Mouse (Mus musculus) embryonic stem cell, embryonic (primary cell): ENCODE results near the gene Rnf222.

Experiments used
- CTCF ChIA-PET, 4 experiments: fragments of 300-600 bp in 2 of 4; fragments of 350-600 bp in 2 of 4; sonication (Branson Sonifier 250); formaldehyde crosslinking; loops; one replicate each; lab custom pipeline; 2022; ENCODE audit warnings: inconsistent platforms in 2 of 4; lab: Charles Lee
- POLR2A ChIA-PET, 4 experiments: fragments of 300-600 bp in 2 of 4; fragments of 350-600 bp in 2 of 4; sonication (Branson Sonifier 250); formaldehyde crosslinking; loops; one replicate each; lab custom pipeline; 2022; ENCODE audit warnings: antibody characterized with exemption in 4 of 4, inconsistent platforms in 1 of 4; lab: Charles Lee

Gene Rnf222

DNA sequence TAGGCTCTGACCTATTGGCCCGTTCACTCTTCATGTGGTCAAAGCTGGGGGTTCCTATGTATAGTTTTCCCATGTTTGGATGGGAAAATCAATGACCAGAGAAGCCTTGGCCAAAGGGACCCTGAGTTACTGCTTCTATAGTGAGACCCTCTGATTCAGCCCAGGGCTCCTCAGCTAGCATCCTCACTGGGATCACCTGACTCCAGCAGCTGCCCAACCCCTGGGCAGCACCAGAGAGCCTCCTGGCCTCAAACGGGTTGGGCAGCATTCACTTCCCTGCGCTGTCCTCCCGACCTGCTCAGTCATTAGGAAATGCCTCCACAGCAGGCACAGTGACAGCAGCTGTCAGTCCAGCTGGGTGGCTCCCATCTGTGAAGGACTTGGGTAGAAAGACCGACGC lies at the start of gene Rnf222:
Gene Rnf222 (plus strand): TSS at position 301 of the 400 bp plus-strand sequence.
- POLR2A ChIA-PET: interaction anchor here in 2 of 4 experiments (0.6 to 8.4 kb wide), 7 partner anchors 9 to 185 kb away, joined by 3 to 75 read pairs (median 4); partner anchors contain the start of gene Ndel1 (in 1 of the 2)

GRCm38 (mm10) chr11:68839606-68840005 lies 48.7 kb upstream of the Rnf222 start:
- ChIA-PET CTCF (interaction anchor here in 3 of 4 experiments (0.5 to 1.0 kb wide), 5 partner anchors 12 to 182 kb away, joined by 3 to 6 read pairs (median 3); no protein-coding TSS in a partner anchor), POLR2A (interaction anchor here in 3 of 4 experiments (0.6 to 4.8 kb wide), 11 partner anchors 9 to 664 kb away, joined by 3 to 36 read pairs (median 3); partner anchors contain the start of gene Myh10 (in 1 of the 3))

More for the DNA sequence above, at the start of gene Rnf222:
- CTCF ChIA-PET: interaction anchor here in 3 of 4 experiments (0.5 to 1.6 kb wide), 4 partner anchors 13 to 530 kb away, joined by 4 to 6 read pairs (median 4); no protein-coding TSS in a partner anchor

DNA sequence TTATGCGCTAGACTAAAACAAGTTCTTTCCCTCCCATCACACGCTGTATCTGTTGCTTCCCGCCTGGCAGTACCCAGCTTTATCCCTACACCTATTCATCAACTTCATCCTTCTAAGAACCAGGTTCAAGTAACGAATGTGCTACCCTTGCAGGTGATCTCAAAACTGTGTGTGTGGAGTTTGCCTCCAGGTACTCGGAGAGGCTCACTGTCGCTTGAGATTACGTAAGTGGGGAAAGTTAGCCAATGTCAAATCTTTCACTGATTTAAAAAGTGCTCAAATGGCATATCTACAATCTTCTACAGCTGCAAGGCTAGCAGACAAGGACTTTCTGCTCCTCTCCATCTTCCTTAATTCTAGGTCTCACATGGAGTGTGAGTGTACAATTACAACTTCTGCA lies 37.5 kb upstream of the Rnf222 start:
- ChIA-PET CTCF (interaction anchor here in 1 of 4 experiments (0.9 kb wide), 1 partner anchor 24 kb away, joined by 3 read pairs; no protein-coding TSS in a partner anchor), POLR2A (interaction anchor here in 2 of 4 experiments (0.6 to 5.7 kb wide), 23 partner anchors 8 to 213 kb away, joined by 3 to 52 read pairs (median 6); partner anchors contain the start of genes Ndel1 (in 2 of the 2) and Myh10 (in 1 of the 2))

DNA sequence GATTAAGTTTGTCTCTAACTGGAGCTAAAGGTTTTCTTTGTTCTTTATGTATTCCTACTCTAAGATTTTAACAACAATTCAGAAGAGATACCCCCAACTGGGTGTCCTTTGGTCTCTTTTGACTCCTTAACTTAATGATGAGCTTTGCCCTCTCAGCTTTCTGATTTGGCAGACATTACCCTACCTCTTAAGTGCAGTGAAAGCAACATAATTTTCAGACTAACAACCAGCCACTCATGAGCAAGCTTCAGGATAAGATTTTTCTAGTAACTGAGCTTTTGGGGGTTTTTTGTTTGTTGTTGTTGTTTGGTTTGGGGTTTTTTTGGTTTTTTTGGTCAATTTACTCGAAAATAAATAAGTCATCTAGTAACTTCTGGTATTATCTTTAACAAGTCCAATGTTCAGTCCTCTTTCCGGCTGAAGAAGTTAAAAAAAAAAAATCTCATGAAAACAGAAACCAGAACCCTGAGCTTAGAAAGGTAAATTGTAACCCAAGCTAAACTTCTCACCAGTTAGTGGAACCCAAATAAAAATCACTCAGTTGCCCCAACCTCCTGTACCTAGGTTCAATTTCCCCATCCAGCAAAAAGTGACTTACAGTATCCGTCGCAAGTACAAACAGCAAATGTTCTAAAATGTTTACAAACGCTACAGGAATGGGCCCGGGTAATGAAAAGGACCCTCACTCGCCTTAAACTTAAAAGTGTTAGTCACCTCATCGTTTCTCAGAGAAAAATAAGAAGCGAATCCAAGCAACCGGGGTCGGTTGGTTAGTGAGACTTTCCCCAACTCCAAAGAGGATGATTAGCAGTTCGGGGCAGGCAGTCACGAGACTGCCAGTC lies 36.5 kb upstream of the Rnf222 start:
- ChIA-PET CTCF (interaction anchor here in 2 of 4 experiments (0.7 to 1.5 kb wide), 4 partner anchors 12 to 305 kb away, joined by 3 to 8 read pairs (median 4); partner anchors contain the start of gene Alox12b (in 1 of the 2)), POLR2A (interaction anchor here (0.5 to 5.7 kb wide), 54 partner anchors 8 to 419 kb away, joined by 3 to 52 read pairs (median 7); partner anchors contain the start of genes Ndel1 (in 3 of the 4) and Myh10 (in 1 of the 4))

- ChIA-PET POLR2A (interaction anchor here (0.5 to 5.7 kb wide), 84 partner anchors 8 to 566 kb away, joined by 3 to 52 read pairs (median 5); partner anchors contain the start of genes Ndel1 (in 4 of the 4), Myh10 (in 2 of the 4), Slc25a35 (in 2 of the 4) and Borcs6 (in 1 of the 4)), CTCF (interaction anchor here in 3 of 4 experiments (0.5 to 1.5 kb wide), 10 partner anchors 13 to 368 kb away, joined by 3 to 8 read pairs (median 5); no protein-coding TSS in a partner anchor)
These were observed 35.9 kb upstream of the Rnf222 start for GRCm38 (mm10) chr11:68852486-68852901.

- CTCF ChIA-PET: interaction anchor here in 3 of 4 experiments (0.5 to 1.5 kb wide), 10 partner anchors 22 to 368 kb away, joined by 3 to 8 read pairs (median 5); no protein-coding TSS in a partner anchor
- POLR2A ChIA-PET: interaction anchor here (0.6 to 5.7 kb wide), 89 partner anchors 8 to 566 kb away, joined by 3 to 52 read pairs (median 5); partner anchors contain the start of genes Ndel1 (in 4 of the 4), Myh10 (in 3 of the 4), Slc25a35 (in 2 of the 4) and Borcs6 (in 1 of the 4)
These were observed 35.4 kb upstream of the Rnf222 start for GRCm38 (mm10) chr11:68852932-68853409.

DNA sequence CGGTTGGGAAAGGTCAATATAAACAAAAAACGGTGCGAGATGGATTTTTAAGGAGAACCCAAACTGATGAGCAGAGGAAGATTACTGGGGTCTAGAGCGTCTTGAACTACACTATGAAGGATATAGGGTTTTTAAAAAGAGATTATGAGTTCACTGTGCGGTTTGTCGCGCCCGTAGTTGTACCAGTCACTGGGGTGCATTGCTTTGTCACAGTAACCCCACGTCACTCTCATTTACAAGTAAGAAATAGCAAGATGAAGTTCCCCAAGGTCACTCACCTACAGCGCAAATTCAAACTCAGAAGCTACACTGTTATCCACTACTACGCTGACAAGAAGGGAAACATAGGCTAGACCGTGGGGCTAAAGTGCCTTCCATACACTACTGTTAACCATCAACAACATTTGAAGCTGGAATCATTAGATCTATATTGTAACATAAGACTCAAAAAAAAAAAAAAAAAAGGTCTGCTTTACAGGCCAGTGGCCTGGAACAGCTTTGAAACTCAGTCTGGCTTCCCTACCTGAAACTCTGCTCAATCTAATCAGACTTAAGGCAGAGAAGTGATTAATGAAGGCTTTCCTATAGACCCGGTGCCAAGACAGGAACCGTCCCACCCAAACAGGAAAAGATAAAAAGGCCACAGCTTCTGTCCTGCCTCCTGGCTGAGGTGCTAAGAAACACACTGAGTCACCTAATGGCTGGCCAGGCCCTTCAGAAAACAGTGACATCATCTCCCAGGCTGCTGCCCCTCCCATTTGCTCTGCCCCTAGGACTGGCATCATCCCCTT lies 34.5 kb upstream of the Rnf222 start:
- ChIA-PET CTCF (interaction anchor here in 2 of 4 experiments (0.9 to 1.5 kb wide), 7 partner anchors 21 to 129 kb away, joined by 3 to 8 read pairs (median 5); no protein-coding TSS in a partner anchor), POLR2A (interaction anchor here (0.6 to 5.7 kb wide), 60 partner anchors 8 to 565 kb away, joined by 3 to 52 read pairs (median 6); partner anchors contain the start of genes Myh10 (in 3 of the 4), Ndel1 (in 3 of the 4), Slc25a35 (in 2 of the 4) and Borcs6 (in 1 of the 4))

DNA sequence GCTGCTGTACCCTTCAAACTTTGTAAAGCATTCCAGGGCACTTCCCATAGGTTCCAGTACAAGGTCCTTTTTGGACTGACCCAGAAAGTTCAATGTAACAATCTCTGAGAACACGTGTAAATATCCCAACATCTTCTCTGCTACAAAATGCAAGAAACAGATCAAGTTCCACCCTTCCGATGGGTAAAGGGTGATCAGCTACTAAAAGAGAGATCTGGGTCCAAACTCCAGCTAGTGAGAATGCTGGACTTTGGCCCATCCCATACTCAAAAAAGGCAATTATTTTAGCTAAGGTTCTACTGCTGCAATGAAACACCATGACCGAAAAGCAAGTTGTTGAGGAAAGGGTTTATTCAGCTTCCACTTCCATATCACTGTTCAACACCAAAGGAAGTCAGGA lies 33.7 kb upstream of the Rnf222 start:
- ChIA-PET CTCF (interaction anchor here in 1 of 4 experiments (0.6 kb wide), 1 partner anchor 126 kb away, joined by 3 read pairs; no protein-coding TSS in a partner anchor), POLR2A (interaction anchor here in 2 of 4 experiments (1.7 to 5.7 kb wide), 7 partner anchors 10 to 109 kb away, joined by 5 to 52 read pairs (median 18); partner anchors contain the start of gene Ndel1 (in 1 of the 2))

DNA sequence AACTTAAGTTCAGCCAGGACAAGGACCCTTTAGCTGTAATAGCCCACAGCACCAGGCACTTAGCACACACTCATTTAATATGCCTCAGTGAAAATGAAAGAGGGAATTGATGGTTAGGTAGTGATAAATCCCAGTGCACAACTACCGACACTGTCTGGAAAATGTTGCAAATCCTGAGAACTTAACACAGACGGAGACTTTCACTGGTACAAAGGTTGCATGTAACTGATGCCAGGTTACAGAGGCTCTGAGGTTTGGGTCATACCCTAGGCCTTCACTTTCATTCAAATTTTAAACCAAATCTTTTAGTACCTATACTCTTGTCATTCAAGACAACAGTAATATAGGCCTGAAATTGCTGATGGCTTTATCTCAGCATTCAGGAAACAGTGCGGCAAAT lies 31.0 kb upstream of the Rnf222 start:
- CTCF ChIA-PET: no interaction called here
- POLR2A ChIA-PET: interaction anchor here in 1 of 4 experiments (0.9 to 1.3 kb wide), 2 partner anchors 15 to 48 kb away, joined by 3 read pairs; no protein-coding TSS in a partner anchor

DNA sequence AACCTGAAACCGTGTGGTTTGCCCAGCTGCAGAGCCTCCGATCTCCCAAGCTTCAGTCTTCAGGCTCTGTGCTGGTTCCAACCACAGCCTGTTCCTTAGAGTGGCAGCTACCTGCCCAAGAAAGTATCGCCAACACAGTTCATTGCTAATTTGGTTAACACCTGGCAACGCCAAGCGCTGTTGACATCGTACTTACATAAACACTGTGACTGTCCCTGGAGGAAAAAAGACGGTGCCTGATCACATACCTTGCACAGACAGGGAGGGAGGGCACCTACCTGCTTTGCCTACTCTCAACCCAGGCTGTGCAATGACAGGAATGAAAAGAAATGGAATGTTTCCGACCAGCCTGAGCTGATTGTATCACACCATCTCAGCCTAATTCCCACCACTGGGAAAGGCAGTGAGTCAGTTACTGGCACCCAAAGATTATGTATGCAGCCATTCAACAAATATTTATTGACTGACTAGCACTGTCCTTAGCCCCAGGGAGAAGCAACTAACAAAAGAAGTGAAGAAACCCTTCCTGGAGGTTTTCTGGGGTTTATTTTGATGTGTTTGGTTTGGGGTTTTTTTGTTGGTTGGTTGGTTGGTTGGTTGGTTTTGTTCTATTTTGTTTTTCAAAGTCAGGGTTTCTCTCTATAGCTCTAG lies 28.3 kb upstream of the Rnf222 start:
- ChIA-PET POLR2A (interaction anchor here in 2 of 4 experiments (0.8 to 2.2 kb wide), 7 partner anchors 12 to 168 kb away, joined by 3 to 7 read pairs (median 5); partner anchors contain the start of genes Ndel1 (in 2 of the 2) and Myh10 (in 1 of the 2)), CTCF (interaction anchor here (0.6 to 1.8 kb wide), 6 partner anchors 15 to 300 kb away, joined by 3 to 12 read pairs (median 4); no protein-coding TSS in a partner anchor)

DNA sequence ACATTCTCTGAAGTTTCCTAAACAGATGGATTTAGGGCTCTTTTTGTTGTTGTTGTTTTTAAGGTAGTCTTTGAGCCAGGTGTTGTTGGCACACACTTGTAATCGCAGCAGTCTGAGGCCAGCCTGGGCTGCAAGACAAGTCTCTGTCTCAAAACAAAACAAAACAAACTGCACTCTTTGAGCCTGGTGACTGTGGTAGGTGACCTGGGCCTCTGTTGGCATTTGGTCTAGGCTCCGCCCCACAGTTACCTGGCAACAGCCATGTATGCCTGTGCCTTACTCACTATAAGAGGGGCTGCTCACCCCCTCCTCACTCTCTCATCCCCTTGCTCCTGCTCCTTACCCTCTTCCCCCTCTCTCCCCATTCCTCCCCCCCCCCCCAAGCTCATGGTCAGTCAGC lies 26.1 kb upstream of the Rnf222 start:
- POLR2A ChIA-PET: interaction anchor here in 1 of 4 experiments (2.8 kb wide), 1 partner anchor 10 kb away, joined by 10 read pairs; no protein-coding TSS in a partner anchor
- CTCF ChIA-PET: interaction anchor here in 1 of 4 experiments (0.6 kb wide), 1 partner anchor 277 kb away, joined by 3 read pairs; no protein-coding TSS in a partner anchor

DNA sequence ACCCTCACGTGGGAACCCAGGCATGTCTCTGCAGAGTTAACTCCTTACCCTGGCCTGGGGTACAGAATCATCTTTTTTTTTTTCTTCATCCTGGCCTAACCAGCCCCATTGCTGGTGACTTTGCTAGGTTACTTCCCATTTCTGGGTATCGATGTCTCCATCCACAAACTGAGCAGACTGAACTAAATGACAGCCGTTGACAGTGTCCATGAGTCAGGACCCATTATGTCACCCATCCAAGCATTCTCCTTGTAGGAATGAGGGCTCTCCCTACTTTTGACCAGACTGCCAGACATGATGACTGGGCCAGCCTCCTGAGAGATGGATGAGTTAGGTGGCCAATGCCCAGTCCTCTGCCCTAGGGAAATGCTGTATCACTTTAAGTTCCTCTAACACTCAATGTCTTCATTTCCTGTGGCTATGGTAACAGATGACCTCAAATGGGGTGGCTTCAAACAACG lies 24.7 kb upstream of the Rnf222 start:
- ChIA-PET POLR2A (interaction anchor here in 1 of 4 experiments (4.0 kb wide), 1 partner anchor 11 kb away, joined by 18 read pairs; no protein-coding TSS in a partner anchor), CTCF (no interaction called here)

DNA sequence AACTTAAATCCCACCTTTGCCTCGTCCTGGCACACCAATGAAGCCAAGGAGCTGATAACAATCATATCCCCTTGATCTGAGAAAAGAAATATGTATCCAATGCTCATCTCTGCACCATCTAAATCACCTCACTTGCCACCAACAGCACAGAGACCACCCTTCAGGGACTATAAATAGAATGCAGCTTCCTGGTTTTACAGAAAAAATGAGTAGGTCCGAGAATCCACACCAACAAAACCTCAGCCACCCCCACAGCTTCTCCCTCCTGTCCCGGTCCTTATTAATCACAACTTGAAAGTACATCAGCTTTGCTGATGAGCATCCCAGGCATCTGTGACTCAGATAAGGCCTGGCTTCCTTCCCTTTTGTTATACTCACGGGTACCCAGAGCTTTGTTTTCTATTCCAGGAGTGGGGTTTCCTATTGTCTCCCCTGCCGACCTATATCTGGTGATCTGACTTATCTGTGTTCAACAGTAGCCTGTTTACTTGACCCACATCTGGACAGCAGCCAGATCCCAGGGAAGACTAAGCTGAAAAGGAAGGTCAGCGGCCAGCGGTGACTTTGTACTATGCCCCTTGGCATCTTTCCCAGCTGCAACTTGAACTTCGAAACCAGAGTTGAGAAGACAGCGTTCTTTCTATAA lies 23.7 kb upstream of the Rnf222 start:
- POLR2A ChIA-PET: interaction anchor here (0.5 to 4.0 kb wide), 4 partner anchors 12 to 667 kb away, joined by 3 to 18 read pairs (median 6); no protein-coding TSS in a partner anchor
- CTCF ChIA-PET: interaction anchor here in 2 of 4 experiments (0.7 to 1.0 kb wide), 2 partner anchors 10 kb away, joined by 3 read pairs; no protein-coding TSS in a partner anchor

DNA sequence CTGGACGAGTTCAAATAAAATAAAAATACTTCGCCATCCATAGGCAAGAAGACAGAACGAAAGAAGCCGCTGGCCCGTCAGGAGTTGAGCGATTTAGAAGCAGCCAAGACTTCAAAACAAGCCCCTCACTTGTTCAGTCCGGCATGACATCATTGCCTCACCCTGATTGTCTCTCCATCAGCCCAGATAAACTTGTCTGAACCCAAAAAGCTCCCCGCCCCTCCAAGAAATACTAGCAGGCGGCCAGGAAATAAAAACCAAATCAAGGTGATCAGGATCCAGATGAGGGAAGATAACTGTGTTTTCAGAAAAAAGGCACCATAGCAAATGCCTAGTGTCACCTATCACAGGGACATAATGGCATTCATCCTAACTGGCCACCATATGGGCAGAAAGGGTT lies 17.1 kb upstream of the Rnf222 start:
- POLR2A ChIA-PET: interaction anchor here (0.6 to 6.9 kb wide), 19 partner anchors 9 to 487 kb away, joined by 3 to 42 read pairs (median 4); no protein-coding TSS in a partner anchor
- CTCF ChIA-PET: interaction anchor here in 2 of 4 experiments (0.7 to 1.3 kb wide), 5 partner anchors 30 to 1296 kb away, joined by 3 to 7 read pairs (median 3); partner anchors contain the start of gene Myh10 (in 1 of the 2)

DNA sequence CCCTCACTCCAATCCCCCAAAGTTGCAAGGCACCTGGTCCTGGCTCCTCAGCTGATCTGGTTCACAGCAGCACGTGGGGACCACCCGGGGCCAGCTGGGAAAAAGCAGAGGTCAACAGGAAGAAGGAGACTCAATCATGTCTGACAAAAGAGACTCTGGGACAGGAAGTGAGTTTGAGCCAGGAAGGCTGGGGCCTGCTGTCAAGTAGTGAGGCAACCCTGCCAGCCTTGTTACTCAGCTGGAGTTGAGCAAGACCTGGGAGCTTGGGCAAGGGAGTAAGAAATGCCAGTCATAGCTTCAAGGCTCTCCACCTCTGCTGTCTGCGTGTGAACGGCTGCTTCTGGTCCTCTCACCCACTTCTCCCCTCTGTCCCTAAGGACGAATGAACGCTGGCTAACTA lies 16.6 kb upstream of the Rnf222 start, which contains the start of gene Ndel1:
Gene Ndel1 (minus strand): TSS at position 111 of the 400 bp plus-strand sequence.
- ChIA-PET CTCF (interaction anchor here in 3 of 4 experiments (0.5 to 1.3 kb wide), 10 partner anchors 27 to 1295 kb away, joined by 3 to 7 read pairs (median 4); partner anchors contain the start of gene Myh10 (in 1 of the 3)), POLR2A (interaction anchor here (0.6 to 6.9 kb wide), 26 partner anchors 9 to 488 kb away, joined by 3 to 42 read pairs (median 4); no protein-coding TSS in a partner anchor)
